Mouse (Mus musculus) spleen, adult 2 months (tissue): ENCODE measurements around the gene Mepce. TPM values are rescaled to one million over a fixed set of nuclear protein-coding genes. Genes with fewer than 3 reads are reported as not detected.

Experiments used
- DNase-seq, 2 experiments: peaks; one replicate each; pipeline versions ENCODE4 v3.0.0 to v3.0.0-alpha.2; 2012 to 2021; ENCODE audit warnings: low spot score in 2 of 2, low read depth in 1 of 2
- H3K27ac ChIP-seq: fragments of 200-500 bp; 2 replicates; pipeline ENCODE4 v1.5.1; 2012; ENCODE audit warnings: low read length, inconsistent platforms; ENCODE audit not compliant: insufficient read depth
- H3K27me3 ChIP-seq: fragments of 200-500 bp; 2 replicates; pipeline ENCODE4 v1.6.1; 2012; ENCODE audit warnings: mild to moderate bottlenecking, moderate library complexity, low read length, inconsistent platforms; ENCODE audit not compliant: control insufficient read depth, insufficient read depth
- H3K36me3 ChIP-seq: fragments of 200-500 bp; 2 replicates; pipeline ENCODE4 v1.6.1; 2012; ENCODE audit warnings: mild to moderate bottlenecking, low read length, inconsistent platforms; ENCODE audit not compliant: control insufficient read depth, insufficient read depth
- H3K4me1 ChIP-seq: fragments of 200-500 bp; 2 replicates; pipeline ENCODE4 v1.6.1; 2011; ENCODE audit warnings: inconsistent platforms; ENCODE audit not compliant: control insufficient read depth, insufficient read depth, insufficient read length
- H3K4me3 ChIP-seq: fragments of 200-500 bp; 2 replicates; pipeline ENCODE4 v1.5.1; 2011; ENCODE audit warnings: mild to moderate bottlenecking, inconsistent platforms; ENCODE audit not compliant: insufficient read depth, insufficient read length; ENCODE audit errors: extremely low read depth
- CTCF ChIP-seq: fragments of 200-500 bp; IDR thresholded peaks from 2 replicates; pipeline ENCODE4 v1.5.1; 2011; ENCODE audit warnings: mild to moderate bottlenecking, inconsistent platforms; ENCODE audit not compliant: insufficient read depth, insufficient read length, insufficient replicate concordance; ENCODE audit errors: extremely low read depth
- POLR2A ChIP-seq: fragments of 200-500 bp; IDR thresholded peaks from 2 replicates; pipeline ENCODE4 v1.6.1; 2011; ENCODE audit warnings: low read depth, low read length, inconsistent platforms
- WGBS: fragments of 180-500 bp; shearing (Covaris S2); methylation state at CpG from one replicate; pipeline ENCODE4 v1.1.7; 2018; 5-methylcytosine and 5-hydroxymethylcytosine counted together
- polyA plus RNA-seq: library from polyadenylated mRNA; depleted of rRNA; stranded (reverse); fragments of >200 nt; gene quantifications from 2 replicates; pipeline ENCODE4 v1.2.3, GENCODE M21; 2012

The Mepce gene
- polyA plus RNA-seq, 1 experiment, result 36.9 TPM

GRCm38 (mm10) chr5:137830238-137830637 is 42.8 kb upstream of the Mepce start:
- Histone ChIP-seq H3K4me3 (no peak overlapping the region), H3K27ac (no peak overlapping the region), H3K27me3 (no peaks in the 10 kb centered on the region), H3K36me3 (no peaks in the 10 kb centered on the region), H3K4me1 (no peaks in the 10 kb centered on the region)
- TF ChIP-seq POLR2A (no peak), CTCF (no peak)
- no peak for DNase-seq
- 47% methylated on average over 7 of the region's 7 CpGs for WGBS

GRCm38 (mm10) chr5:137828694-137829093 is 41.2 kb upstream of the Mepce start:
- Histone ChIP-seq H3K36me3 (no peaks in the 10 kb centered on the region), H3K27me3 (no peaks in the 10 kb centered on the region), H3K4me3 (no peak overlapping the region), H3K27ac (no peak overlapping the region), H3K4me1 (peaks cover 1% of the 10 kb centered on the region; the same call in 1 of the 2 replicates)
- DNase-seq, result no peak
- TF ChIP-seq POLR2A, result no peak
- TF ChIP-seq CTCF, result no peak
- 73% methylated on average over 6 of the region's 6 CpGs for WGBS

GRCm38 (mm10) chr5:137826421-137826820 is 39.0 kb upstream of the Mepce start:
- no peak for TF ChIP-seq POLR2A
- no peak for TF ChIP-seq CTCF
- Histone ChIP-seq H3K4me3 (no peak overlapping the region), H3K36me3 (no peaks in the 10 kb centered on the region), H3K27me3 (no peaks in the 10 kb centered on the region), H3K27ac (no peak overlapping the region), H3K4me1 (peaks cover 7% of the 10 kb centered on the region; the same call in 1 of the 2 replicates)
- DNase-seq, result no peak
- WGBS, result 62% methylated on average over 7 of the region's 7 CpGs

GRCm38 (mm10) chr5:137825971-137826370 is 38.5 kb upstream of the Mepce start:
- Histone ChIP-seq H3K27ac (no peak overlapping the region), H3K4me1 (peaks cover 7% of the 10 kb centered on the region; the same call in 1 of the 2 replicates), H3K36me3 (no peaks in the 10 kb centered on the region), H3K4me3 (no peak overlapping the region), H3K27me3 (no peaks in the 10 kb centered on the region)
- TF ChIP-seq CTCF, result no peak
- TF ChIP-seq POLR2A, result no peak
- DNase-seq, result no peak
- WGBS, result 84% methylated on average over 2 of the region's 2 CpGs

- DNase-seq, result peak in 1 of 2 experiments; percentile 23
- Histone ChIP-seq H3K27me3 (no peaks in the 10 kb centered on the region), H3K27ac (no peak overlapping the region), H3K36me3 (no peaks in the 10 kb centered on the region), H3K4me3 (no peak overlapping the region), H3K4me1 (peaks cover 7% of the 10 kb centered on the region; the same call in 1 of the 2 replicates)
- 38% methylated on average over 3 of the region's 3 CpGs for WGBS
- TF ChIP-seq CTCF (no peak), POLR2A (no peak)
These were observed 37.6 kb upstream of the Mepce start for GRCm38 (mm10) chr5:137825030-137825429.

- H3K4me1 ChIP-seq, result peaks cover 7% of the 10 kb centered on the region; the same call in 1 of the 2 replicates
- no peak overlapping the region for H3K4me3 ChIP-seq
- H3K27ac ChIP-seq, result peak overlapping the region; percentile 10; the same call in 1 of the 2 replicates
- no peak for DNase-seq
- H3K36me3 ChIP-seq, result no peaks in the 10 kb centered on the region
- TF ChIP-seq CTCF, result no peak
- TF ChIP-seq POLR2A, result no peak
- WGBS, result 61% methylated on average over 6 of the region's 6 CpGs
- H3K27me3 ChIP-seq, result no peaks in the 10 kb centered on the region
These were observed 36.1 kb upstream of the Mepce start for GRCm38 (mm10) chr5:137823455-137824045.

- WGBS, result 93% methylated on average over 1 of the region's 1 CpGs
- H3K27ac ChIP-seq, result no peak overlapping the region
- H3K4me3 ChIP-seq, result no peak overlapping the region
- DNase-seq, result no peak
- no peaks in the 10 kb centered on the region for H3K27me3 ChIP-seq
- H3K4me1 ChIP-seq, result peaks cover 7% of the 10 kb centered on the region; the same call in 1 of the 2 replicates
- TF ChIP-seq CTCF, result no peak
- TF ChIP-seq POLR2A, result no peak
- H3K36me3 ChIP-seq, result no peaks in the 10 kb centered on the region
These were observed 35.1 kb upstream of the Mepce start for GRCm38 (mm10) chr5:137822602-137823001.
